Mouse (Mus musculus) limb, embryonic 12.5 days (tissue): ENCODE measurements around the gene Cckar. TPM values are rescaled to one million over a fixed set of nuclear protein-coding genes. Genes with fewer than 3 reads are reported as not detected.
"Not testable (repeated sequence)": the region's sequence is repeated elsewhere in the genome, so short reads cannot be mapped to it uniquely, and the experiment has no call there.

ENCODE experiments used
- ATAC-seq: fragments of 200-750 bp; cut with Nextera tagmentation; 2 replicates; pipeline ENCODE4 v1.8.0; 2017; ENCODE audit warnings: low read depth, moderate TSS enrichment; ENCODE audit not compliant: insufficient number of reproducible peaks, insufficient read depth, low FRiP score, low TSS enrichment
- H3K27ac ChIP-seq: fragments of 300-500 bp; sonication (generic); 2 replicates; pipeline ENCODE4 v1.5.1; 2016; ENCODE audit warnings: mild to moderate bottlenecking, moderate library complexity
- H3K27me3 ChIP-seq: fragments of 300-500 bp; sonication (generic); 2 replicates; pipeline ENCODE4 v1.6.1; 2016; ENCODE audit warnings: mild to moderate bottlenecking, moderate library complexity
- H3K36me3 ChIP-seq: fragments of 300-500 bp; sonication (generic); 2 replicates; pipeline ENCODE4 v1.6.1; 2016; ENCODE audit warnings: mild to moderate bottlenecking, moderate library complexity
- H3K4me1 ChIP-seq: fragments of 300-500 bp; sonication (generic); replicated peaks from 2 replicates; pipeline ENCODE4 v1.6.1; 2016
- H3K4me2 ChIP-seq: fragments of 300-500 bp; sonication (generic); 2 replicates; pipeline ENCODE4 v1.6.1; 2016; ENCODE audit warnings: mild to moderate bottlenecking, moderate library complexity
- H3K4me3 ChIP-seq: fragments of 300-500 bp; sonication (generic); replicated peaks from 2 replicates; pipeline ENCODE4 v1.5.1; 2016; ENCODE audit warnings: mild to moderate bottlenecking
- H3K9ac ChIP-seq: fragments of 300-500 bp; sonication (generic); replicated peaks from 2 replicates; pipeline ENCODE4 v1.6.1; 2016; ENCODE audit warnings: mild to moderate bottlenecking, moderate library complexity
- H3K9me3 ChIP-seq: fragments of 300-500 bp; sonication (generic); 2 replicates; pipeline ENCODE4 v1.6.1; 2016; ENCODE audit warnings: mild to moderate bottlenecking, moderate library complexity
- WGBS: fragments of 180-500 bp; shearing (Covaris S2); methylation state at CpG from one replicate; pipeline ENCODE4 v1.1.7; 2016; 5-methylcytosine and 5-hydroxymethylcytosine counted together
- polyA plus RNA-seq: library from polyadenylated mRNA; unstranded; fragments of >200 nt; fragmentation: Nextera tagmentation; extraction: Ambion mirVana; gene quantifications from 2 replicates; pipeline ENCODE4 v1.2.1, GENCODE M21; 2016

Cckar gene
- polyA plus RNA-seq, 1 experiment from 2014 or later: not detected

DNA sequence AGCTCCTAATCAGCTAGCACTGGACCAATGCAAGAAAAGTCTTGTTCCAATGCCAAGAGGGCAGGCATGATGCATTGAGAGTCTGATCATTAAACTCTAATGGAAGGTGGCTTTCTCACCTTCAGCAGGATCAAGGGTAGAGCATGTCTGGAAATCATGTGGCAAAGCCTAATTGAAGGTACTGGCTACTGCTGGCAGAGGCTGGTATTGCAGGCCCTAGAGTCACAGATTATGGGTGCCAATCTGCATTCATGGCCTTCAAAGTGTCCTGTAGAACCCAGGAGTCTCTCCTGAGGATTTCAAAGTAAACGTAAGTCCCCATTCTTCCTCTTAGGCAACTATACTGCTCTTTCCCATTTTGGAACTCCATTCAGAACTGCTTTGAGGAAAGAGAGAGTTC is 14.8 kb downstream of the Cckar start:
- no peaks in the 10 kb centered on the region for H3K36me3 ChIP-seq
- no peak overlapping the region for H3K4me2 ChIP-seq
- WGBS: 90% methylated on average over 1 of the region's 1 CpGs
- no peak overlapping the region for H3K4me3 ChIP-seq
- no peak for ATAC-seq
- H3K27me3 ChIP-seq: no peaks in the 10 kb centered on the region; the same call in 1 of the 2 replicates
- H3K27ac ChIP-seq: no peak overlapping the region
- no peaks in the 10 kb centered on the region for H3K4me1 ChIP-seq
- H3K9me3 ChIP-seq: no peaks in the 10 kb centered on the region
- H3K9ac ChIP-seq: no peak overlapping the region

DNA sequence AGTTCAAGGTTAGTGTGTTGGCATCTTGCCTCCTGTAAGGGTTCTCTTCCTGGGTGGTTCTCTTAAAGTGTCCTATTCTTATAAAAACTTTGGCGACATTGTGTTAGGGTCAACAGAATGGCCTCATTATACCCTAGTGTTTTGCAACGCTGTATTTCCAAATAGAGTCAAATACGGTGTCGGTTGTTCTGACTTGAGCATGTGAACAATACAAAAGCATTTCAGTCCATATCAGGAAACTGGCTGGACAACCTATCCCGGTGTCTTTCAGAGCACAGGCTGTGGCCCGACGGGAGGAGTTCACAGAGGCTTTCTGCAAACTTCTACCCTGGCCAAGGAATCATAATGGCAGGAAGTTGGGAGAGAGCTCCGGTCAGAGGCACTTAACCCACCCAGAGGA is 15.4 kb downstream of the Cckar start:
- Histone ChIP-seq H3K27ac (no peak overlapping the region), H3K9me3 (no peaks in the 10 kb centered on the region), H3K4me2 (no peak overlapping the region), H3K27me3 (no peaks in the 10 kb centered on the region; the same call in 1 of the 2 replicates), H3K4me1 (no peaks in the 10 kb centered on the region), H3K36me3 (no peaks in the 10 kb centered on the region), H3K9ac (no peak overlapping the region), H3K4me3 (no peak overlapping the region)
- ATAC-seq: no peak
- WGBS: 87% methylated on average over 8 of the region's 8 CpGs

DNA sequence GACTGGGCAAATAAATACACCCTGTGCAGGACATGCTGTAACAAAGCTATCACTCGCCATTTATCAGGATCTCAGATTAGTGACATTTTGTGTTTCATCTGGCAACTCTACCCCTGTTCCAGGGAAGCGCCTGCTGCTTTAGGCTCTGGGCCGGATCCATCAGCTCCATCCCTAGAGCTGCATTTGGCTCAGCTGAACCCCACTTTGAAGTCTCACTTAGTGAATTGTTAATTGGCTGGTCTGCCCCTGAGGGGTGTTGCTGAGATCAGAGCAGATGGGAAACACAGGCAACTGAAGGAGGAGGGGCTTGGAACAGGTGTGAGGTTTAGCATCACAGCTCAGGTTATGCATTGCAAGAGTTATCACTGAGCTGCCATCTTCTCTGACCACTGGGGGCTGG is 15.9 kb downstream of the Cckar start:
- H3K27me3 ChIP-seq: no peaks in the 10 kb centered on the region; the same call in 1 of the 2 replicates
- H3K9ac ChIP-seq: no peak overlapping the region
- no peak overlapping the region for H3K4me2 ChIP-seq
- ATAC-seq: no peak
- no peaks in the 10 kb centered on the region for H3K9me3 ChIP-seq
- 50% methylated on average over 3 of the region's 3 CpGs for WGBS
- no peaks in the 10 kb centered on the region for H3K4me1 ChIP-seq
- H3K4me3 ChIP-seq: no peak overlapping the region
- H3K36me3 ChIP-seq: no peaks in the 10 kb centered on the region
- H3K27ac ChIP-seq: no peak overlapping the region

GRCm38 (mm10) chr5:53688326-53688725 is 19.2 kb downstream of the Cckar start:
- no peak overlapping the region for H3K27ac ChIP-seq
- no peak overlapping the region for H3K9ac ChIP-seq
- no peak for ATAC-seq
- no peaks in the 10 kb centered on the region for H3K4me1 ChIP-seq
- no peaks in the 10 kb centered on the region for H3K36me3 ChIP-seq
- H3K4me2 ChIP-seq: no peak overlapping the region
- no peaks in the 10 kb centered on the region; the same call in 1 of the 2 replicates for H3K27me3 ChIP-seq
- no peaks in the 10 kb centered on the region for H3K9me3 ChIP-seq
- H3K4me3 ChIP-seq: no peak overlapping the region
- 85% methylated on average over 7 of the region's 7 CpGs for WGBS

- H3K9ac ChIP-seq: no peak overlapping the region
- H3K4me3 ChIP-seq: no peak overlapping the region
- ATAC-seq: no peak
- H3K27ac ChIP-seq: no peak overlapping the region
- H3K27me3 ChIP-seq: no peaks in the 10 kb centered on the region
- H3K9me3 ChIP-seq: no peaks in the 10 kb centered on the region
- H3K4me2 ChIP-seq: no peak overlapping the region
- no peaks in the 10 kb centered on the region for H3K36me3 ChIP-seq
- 83% methylated on average over 2 of the region's 2 CpGs for WGBS
- H3K4me1 ChIP-seq: no peaks in the 10 kb centered on the region
Observed at GRCm38 (mm10) chr5:53686379-53686778, 21.1 kb downstream of the Cckar start.

- ATAC-seq: no peak
- H3K9ac ChIP-seq: no peak overlapping the region
- H3K27me3 ChIP-seq: no peaks in the 10 kb centered on the region
- no peak overlapping the region for H3K4me2 ChIP-seq
- WGBS: 71% methylated on average over 4 of the region's 4 CpGs
- no peaks in the 10 kb centered on the region for H3K4me1 ChIP-seq
- no peak overlapping the region for H3K4me3 ChIP-seq
- no peaks in the 10 kb centered on the region for H3K9me3 ChIP-seq
- H3K27ac ChIP-seq: no peak overlapping the region
- H3K36me3 ChIP-seq: no peaks in the 10 kb centered on the region
Observed at GRCm38 (mm10) chr5:53685623-53686022, 21.9 kb downstream of the Cckar start.

GRCm38 (mm10) chr5:53684417-53684816 is 23.1 kb downstream of the Cckar start:
- no peaks in the 10 kb centered on the region for H3K27me3 ChIP-seq
- 84% methylated on average over 1 of the region's 1 CpGs for WGBS
- no peak overlapping the region for H3K9ac ChIP-seq
- no peak overlapping the region for H3K4me2 ChIP-seq
- no peak overlapping the region for H3K4me3 ChIP-seq
- no peaks in the 10 kb centered on the region for H3K36me3 ChIP-seq
- no peaks in the 10 kb centered on the region for H3K9me3 ChIP-seq
- H3K4me1 ChIP-seq: no peaks in the 10 kb centered on the region
- no peak overlapping the region for H3K27ac ChIP-seq
- ATAC-seq: no peak

- no peaks in the 10 kb centered on the region for H3K27me3 ChIP-seq
- no peaks in the 10 kb centered on the region for H3K4me1 ChIP-seq
- 81% methylated on average over 3 of the region's 3 CpGs for WGBS
- no peak overlapping the region for H3K4me3 ChIP-seq
- no peaks in the 10 kb centered on the region for H3K36me3 ChIP-seq
- H3K9ac ChIP-seq: no peak overlapping the region
- H3K9me3 ChIP-seq: no peaks in the 10 kb centered on the region
- H3K27ac ChIP-seq: no peak overlapping the region
- ATAC-seq: no peak
- no peak overlapping the region for H3K4me2 ChIP-seq
Observed at GRCm38 (mm10) chr5:53683916-53684315, 23.6 kb downstream of the Cckar start.

DNA sequence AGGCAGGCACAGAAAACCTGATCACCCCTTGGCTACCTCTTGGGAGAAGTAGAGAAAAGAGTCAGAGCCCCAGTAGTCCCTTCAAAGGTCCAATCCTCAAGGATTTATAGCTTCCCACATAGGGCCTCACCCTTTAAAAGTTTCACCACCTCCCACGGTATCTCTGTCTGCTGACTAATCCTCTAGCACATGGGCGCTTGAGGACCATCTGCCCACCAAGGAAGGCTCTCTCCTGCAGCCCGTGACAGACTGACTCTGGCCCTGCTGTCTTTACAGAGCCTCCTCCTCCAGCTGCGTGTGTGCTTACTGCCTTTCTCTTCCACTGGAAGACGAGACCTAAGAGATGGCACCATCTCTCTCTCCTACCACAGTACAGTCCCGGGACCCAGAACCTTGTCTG is 27.9 kb downstream of the Cckar start:
- H3K4me1 ChIP-seq: no peaks in the 10 kb centered on the region
- no peaks in the 10 kb centered on the region for H3K36me3 ChIP-seq
- H3K4me3 ChIP-seq: no peak overlapping the region
- H3K4me2 ChIP-seq: no peak overlapping the region
- H3K27ac ChIP-seq: no peak overlapping the region
- ATAC-seq: no peak
- 52% methylated on average over 6 of the region's 6 CpGs for WGBS
- no peak overlapping the region for H3K9ac ChIP-seq
- H3K9me3 ChIP-seq: no peaks in the 10 kb centered on the region
- H3K27me3 ChIP-seq: no peaks in the 10 kb centered on the region

DNA sequence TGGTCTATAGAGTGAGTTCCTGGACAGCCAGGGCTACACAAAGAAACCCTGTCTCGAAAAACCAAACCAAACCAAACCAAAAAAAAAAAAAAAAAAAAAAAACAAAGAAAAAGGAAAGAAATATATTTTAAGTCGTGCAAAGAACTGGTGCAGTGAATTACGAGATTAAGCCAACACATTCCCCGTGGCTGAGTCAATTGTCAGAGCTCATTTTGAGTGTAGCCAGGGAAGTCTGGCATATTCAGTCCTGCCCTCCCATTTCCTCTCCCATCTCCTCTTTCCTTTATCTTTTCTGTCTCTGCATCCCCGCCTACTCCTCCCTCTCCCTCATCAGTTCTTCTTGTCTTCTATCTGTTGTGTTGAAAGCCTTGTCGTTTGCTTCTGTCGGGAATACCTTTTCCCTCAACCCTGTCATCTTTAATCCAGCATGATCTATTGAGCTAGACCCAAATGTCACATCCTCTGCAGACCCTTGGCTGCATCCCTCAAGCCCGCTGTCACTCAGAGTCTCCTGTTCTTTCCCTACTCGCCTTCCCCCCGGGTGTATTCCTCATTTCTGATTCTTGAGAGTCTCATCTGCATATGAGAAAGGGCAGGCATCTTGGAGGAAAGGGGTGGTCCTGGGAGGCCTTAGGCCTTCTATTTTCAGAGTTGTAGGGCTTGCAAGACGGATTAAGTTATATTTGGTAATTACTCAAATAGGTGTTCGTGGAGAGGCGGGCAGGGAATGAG is 29.3 kb downstream of the Cckar start:
- Histone ChIP-seq H3K4me2 (no peak overlapping the region), H3K27ac (no peak overlapping the region), H3K27me3 (no peaks in the 10 kb centered on the region), H3K4me1 (no peaks in the 10 kb centered on the region), H3K4me3 (no peak overlapping the region), H3K9ac (no peak overlapping the region), H3K36me3 (no peaks in the 10 kb centered on the region), H3K9me3 (no peaks in the 10 kb centered on the region)
- WGBS: 56% methylated on average over 13 of the region's 13 CpGs
- ATAC-seq: no peak

- Histone ChIP-seq H3K9ac (no peak overlapping the region), H3K27me3 (no peaks in the 10 kb centered on the region), H3K9me3 (no peaks in the 10 kb centered on the region), H3K4me2 (no peak overlapping the region), H3K36me3 (no peaks in the 10 kb centered on the region), H3K27ac (no peak overlapping the region), H3K4me1 (no peaks in the 10 kb centered on the region), H3K4me3 (no peak overlapping the region)
- ATAC-seq: no peak
- 81% methylated on average over 8 of the region's 8 CpGs for WGBS
Observed at GRCm38 (mm10) chr5:53676671-53677070, 30.8 kb downstream of the Cckar start.

GRCm38 (mm10) chr5:53673493-53674150 is 33.9 kb downstream of the Cckar start:
- not testable (repeated sequence) for H3K27ac ChIP-seq, H3K27me3 ChIP-seq, H3K4me2 ChIP-seq, ATAC-seq, H3K36me3 ChIP-seq, H3K9ac ChIP-seq, H3K4me3 ChIP-seq, H3K4me1 ChIP-seq, H3K9me3 ChIP-seq
- 95% methylated on average over 5 of the region's 6 CpGs for WGBS
